Mouse (Mus musculus) CD4-positive, CD25-positive, alpha-beta regulatory T cell, adult 4 months (primary cell): ENCODE measurements around the gene Asgr1. TPM values are rescaled to one million over a fixed set of nuclear protein-coding genes. Genes with fewer than 3 reads are reported as not detected.
A peak's percentile ranks its signal among the peaks of the same experiment; 100 is the strongest.
"Not testable (repeated sequence)": the region's sequence is repeated elsewhere in the genome, so short reads cannot be mapped to it uniquely, and the experiment has no call there.

Experiments
- ATAC-seq: one replicate; pipeline ENCODE4 v1.8.0; 2017
- polyA plus RNA-seq, 2 experiments: library from polyadenylated mRNA; unstranded; fragments of 100-300 nt; shearing (Covaris generic); gene quantifications; one replicate each; pipeline ENCODE4 v1.2.1; 2017

Asgr1 gene
- polyA plus RNA-seq, result not detected

- no peak for ATAC-seq
These were observed at the start of gene Asgr1 for GRCm38 (mm10) chr11:70053898-70054570. Gene Asgr1 (plus strand): TSS chr11:70054085.

- peak; percentile 44 for ATAC-seq
These were observed 48.4 kb upstream of the Asgr1 start for GRCm38 (mm10) chr11:70005521-70005920.

GRCm38 (mm10) chr11:70010033-70010432 lies 43.9 kb upstream of the Asgr1 start:
- ATAC-seq, result no peak

GRCm38 (mm10) chr11:70010548-70010947 lies 43.3 kb upstream of the Asgr1 start:
- no peak for ATAC-seq

- no peak for ATAC-seq
These were observed 42.9 kb upstream of the Asgr1 start for GRCm38 (mm10) chr11:70010961-70011360.

DNA sequence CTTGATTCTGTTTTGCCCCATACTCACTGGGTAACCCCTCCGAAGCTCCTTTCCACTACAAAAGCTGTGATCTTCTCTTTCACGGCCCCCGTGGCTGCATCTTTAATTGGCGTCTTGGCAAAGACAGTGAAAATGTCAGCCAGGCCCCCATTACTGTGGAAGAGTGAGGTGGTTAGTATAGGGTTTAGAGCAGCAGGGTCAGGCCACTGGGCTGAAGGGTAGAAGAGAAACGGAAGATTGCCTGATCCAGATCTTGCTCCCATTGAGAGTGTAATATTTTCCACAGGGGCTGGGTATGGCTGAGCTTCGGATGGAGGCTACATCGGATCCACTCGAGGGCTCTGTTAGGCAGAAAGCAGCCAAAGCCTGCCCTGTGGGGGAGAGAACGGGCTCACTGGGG lies 41.0 kb upstream of the Asgr1 start:
- no peak for ATAC-seq

DNA sequence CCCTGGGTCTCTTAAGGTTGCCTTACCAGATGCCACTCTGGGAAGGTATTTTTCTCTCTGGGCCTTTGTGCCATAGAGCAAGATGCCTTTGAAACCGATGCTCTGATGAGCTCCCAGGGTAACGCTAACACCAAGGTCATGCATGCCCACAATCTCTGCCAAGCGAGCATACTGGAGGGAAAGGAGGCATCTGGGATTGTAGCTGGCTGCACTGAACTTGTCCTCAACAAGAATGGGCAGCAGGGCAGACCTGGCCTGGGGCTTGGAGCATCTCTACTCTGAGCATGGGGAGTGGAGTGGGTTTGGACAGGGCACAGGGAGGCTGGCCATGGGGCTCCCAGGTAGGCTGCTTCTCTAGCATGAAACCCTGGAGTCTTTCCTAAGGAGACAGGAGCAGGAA lies 40.5 kb upstream of the Asgr1 start:
- no peak for ATAC-seq

DNA sequence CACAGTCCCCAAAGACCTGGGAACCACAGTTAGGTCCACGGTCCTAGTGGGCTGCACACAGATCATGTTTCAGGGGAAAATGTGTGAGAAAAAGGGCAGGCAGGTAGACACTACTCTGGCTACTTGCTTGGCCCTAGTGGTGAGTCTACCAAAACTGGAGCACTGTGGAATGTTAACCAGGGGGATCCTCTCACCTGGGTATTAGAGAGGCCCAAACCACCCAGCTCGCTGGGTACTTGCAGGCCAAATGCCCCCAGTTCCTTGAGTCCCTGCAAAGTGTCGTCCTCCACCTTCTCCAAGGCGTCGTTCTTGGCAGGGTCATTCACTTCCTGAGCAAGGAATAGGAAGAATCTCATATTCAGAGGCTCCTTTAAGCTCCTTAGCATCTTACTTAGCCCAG lies 39.8 kb upstream of the Asgr1 start:
- no peak for ATAC-seq

- ATAC-seq, result peak; percentile 78
These were observed 38.9 kb upstream of the Asgr1 start, which contains the start of gene Acadvl for GRCm38 (mm10) chr11:70014880-70015558. Gene Acadvl (minus strand): TSS chr11:70015411.

GRCm38 (mm10) chr11:70015677-70016076 lies 38.2 kb upstream of the Asgr1 start:
- no peak for ATAC-seq

DNA sequence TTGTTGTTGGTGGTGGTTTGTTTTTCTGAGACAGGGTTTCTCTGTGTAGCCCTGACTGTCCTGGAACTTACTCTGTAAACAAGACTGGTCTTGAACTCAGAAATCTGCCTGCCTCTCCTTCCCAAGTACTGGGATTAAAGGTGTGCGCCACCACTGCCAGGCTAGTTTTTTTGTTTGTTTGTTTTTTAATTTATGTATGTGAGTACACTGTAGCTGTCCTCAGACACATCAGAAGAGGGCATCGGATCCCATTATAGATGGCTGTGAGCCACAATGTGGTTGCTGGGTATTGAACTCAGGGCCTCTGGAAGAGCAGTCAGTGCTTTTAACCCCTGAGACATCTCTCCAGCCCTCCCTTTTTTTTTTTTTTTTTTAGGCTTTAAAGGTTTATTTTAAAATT lies 37.7 kb upstream of the Asgr1 start:
- not testable (repeated sequence) for ATAC-seq

GRCm38 (mm10) chr11:70016669-70017068 lies 37.2 kb upstream of the Asgr1 start, which contains the start of gene Dlg4:
Gene Dlg4 (plus strand): TSS chr11:70016942.
- ATAC-seq, result no peak

- no peak for ATAC-seq
These were observed 36.6 kb upstream of the Asgr1 start for GRCm38 (mm10) chr11:70017199-70017767.

GRCm38 (mm10) chr11:70018131-70018990 lies 35.5 kb upstream of the Asgr1 start:
- ATAC-seq, result no peak

DNA sequence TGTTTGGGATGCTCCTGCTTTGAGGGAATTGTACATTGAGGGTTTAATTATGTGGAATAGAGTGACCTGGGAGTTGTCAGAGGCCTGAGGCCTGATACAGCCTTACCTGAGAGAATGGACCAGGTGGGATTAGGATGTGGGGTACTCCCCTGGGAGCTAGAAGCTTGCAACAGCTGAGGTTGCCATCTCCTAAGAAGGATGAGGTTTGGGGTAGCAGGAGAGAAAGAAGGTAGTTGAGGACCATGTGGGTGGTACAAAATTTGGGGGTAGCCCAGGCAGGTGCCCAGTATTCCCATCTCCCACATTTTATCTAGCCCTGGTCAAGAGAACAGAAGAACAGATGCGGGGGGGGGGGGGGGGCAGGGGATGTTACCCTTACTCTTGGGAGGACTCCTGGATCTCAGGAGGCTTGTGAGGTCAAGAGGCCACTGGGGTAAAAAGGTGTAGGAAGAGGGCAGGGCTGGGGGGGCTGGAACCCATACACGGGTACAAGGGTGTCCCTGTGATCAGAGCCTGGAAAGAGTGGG lies 34.3 kb upstream of the Asgr1 start:
- ATAC-seq, result no peak

DNA sequence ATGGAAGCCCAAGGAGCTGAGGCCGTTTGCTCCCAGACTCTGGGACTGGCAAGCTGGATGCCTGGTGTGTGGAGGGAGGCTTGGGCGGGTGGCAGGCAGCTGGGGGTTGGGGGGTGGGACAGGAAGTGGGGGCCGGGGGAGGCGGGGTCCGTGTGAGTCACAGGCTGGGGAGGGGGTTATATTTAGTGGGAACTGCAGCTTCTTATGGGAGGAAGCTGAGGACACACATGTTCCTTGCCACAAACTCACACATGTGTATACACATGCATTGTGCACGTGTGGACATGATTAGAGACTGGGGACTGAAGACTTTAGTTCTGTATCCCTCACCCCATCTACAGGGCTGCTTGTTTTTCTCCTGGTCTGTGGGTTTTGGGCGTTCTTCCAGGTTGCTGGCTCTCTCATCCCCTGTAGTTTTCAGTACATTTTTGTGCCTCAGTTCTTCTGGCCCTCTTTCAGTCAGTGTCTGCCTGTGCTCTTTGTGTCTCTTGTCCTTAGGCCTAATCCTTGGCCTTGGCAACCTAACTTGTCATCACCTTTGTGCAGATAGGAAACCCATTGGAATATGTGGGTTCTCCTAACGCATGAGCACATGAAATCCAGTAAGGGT lies 33.8 kb upstream of the Asgr1 start:
- ATAC-seq, result no peak

DNA sequence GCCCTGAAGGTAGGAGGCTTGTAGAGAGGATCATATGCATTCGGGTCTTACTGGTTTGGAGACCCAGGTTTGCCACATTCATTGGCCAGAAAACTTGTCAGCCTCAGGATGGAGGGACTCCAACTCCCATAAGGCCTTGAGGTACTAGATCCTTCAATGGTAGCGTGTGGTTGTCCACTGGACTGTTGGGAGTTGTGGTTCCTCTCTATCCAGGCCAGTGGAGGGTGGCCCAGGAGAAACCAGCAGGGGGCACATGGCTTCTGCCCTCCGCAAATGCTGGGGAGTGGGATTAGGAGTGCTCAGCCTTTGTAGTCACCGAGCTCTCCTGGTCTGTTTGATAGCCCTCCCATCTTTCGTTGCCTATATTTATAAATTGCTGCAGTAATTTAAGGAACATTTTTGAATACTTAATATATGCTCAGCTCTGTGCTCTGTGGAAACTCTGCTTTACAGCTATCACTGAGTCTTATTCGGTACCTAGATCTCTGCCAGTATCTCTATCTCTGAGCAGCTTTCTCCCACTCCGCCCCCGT lies 33.1 kb upstream of the Asgr1 start:
- ATAC-seq, result peak; percentile 79

DNA sequence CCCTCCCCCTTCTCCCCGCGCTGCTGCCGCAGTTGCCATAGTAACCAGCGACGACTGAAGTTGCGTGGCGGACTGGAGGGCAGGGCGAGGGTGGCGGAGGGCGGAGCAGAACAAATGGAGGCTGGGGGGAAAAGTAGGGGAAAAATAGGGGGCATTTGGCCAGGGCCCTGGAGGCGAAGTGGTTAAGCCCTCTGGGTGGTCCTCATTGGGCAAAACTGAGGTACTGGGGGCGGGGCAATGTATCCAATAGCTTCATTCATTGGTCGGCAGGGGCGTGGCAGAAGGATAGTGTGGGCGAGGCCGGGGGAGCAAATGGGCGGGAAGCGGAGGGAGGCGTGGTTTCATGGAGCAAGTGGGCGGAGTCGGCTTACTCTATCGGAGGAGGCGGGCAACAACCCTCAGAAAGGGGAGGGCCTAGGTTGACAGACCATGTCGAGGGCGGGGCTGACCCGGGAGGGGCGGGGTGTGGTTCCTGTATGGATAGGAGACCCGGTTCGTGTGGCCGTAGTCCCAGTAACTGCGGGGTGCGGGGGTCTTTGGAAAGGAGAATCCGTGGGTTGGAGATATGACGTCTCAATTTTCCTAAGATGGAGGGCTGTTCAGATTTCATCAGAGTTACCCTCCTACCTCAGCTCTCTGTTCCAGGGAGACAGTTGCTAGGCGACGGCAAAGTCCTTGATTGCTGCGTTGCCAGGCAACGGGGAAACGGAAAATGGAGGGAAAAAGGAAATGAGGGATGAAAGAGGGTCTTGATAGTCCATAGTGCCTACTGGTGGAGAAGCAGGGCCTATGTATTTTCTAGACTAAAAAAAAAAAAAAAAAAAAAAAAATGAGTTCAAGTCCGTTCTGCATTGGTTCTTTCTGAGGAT lies 32.4 kb upstream of the Asgr1 start:
- ATAC-seq, result peak; percentile 66

GRCm38 (mm10) chr11:70023481-70024150 lies 30.3 kb upstream of the Asgr1 start:
- no peak for ATAC-seq

GRCm38 (mm10) chr11:70024151-70024514 lies 29.8 kb upstream of the Asgr1 start:
- ATAC-seq, result no peak
